Mouse (Mus musculus) gastrocnemius, postnatal 25 days (tissue): ENCODE results near the gene Vstm2b. TPM values are rescaled to one million over a fixed set of nuclear protein-coding genes. Genes with fewer than 3 reads are reported as not detected.
A peak's percentile ranks its signal among the peaks of the same experiment; 100 is the strongest.

Experiments
- DNase-seq: peaks from one replicate; pipeline ENCODE4 v3.0.0; 2022
- long read RNA-seq, 2 experiments: library from polyadenylated mRNA; stranded (forward); transcript quantifications; one replicate each; pipeline ENCODE4 v2.0.0; 2021
- total RNA-seq, 2 experiments: library from RNA; stranded (reverse); gene quantifications; 1 replicate in 1 of 2; 2 replicates in 1 of 2; pipeline ENCODE4 v1.2.3; 2021

The Vstm2b gene
- total RNA-seq = under 1 TPM in 1 of 2 experiments, not detected in 1; 0.21 TPM
- long read RNA-seq, experiment 1 = 0 reads
- long read RNA-seq, experiment 2 = 0 reads

- DNase-seq = no peak
Observed at GRCm38 (mm10) chr7:40898096-40898710, at the start of gene Vstm2b. TSS of gene Vstm2b (plus strand) at chr7:40898328.

- no peak for DNase-seq
Observed at GRCm38 (mm10) chr7:40856088-40856625, 42.0 kb upstream of the Vstm2b start.

- no peak for DNase-seq
Observed at GRCm38 (mm10) chr7:40873380-40873990, 24.6 kb upstream of the Vstm2b start.

DNA sequence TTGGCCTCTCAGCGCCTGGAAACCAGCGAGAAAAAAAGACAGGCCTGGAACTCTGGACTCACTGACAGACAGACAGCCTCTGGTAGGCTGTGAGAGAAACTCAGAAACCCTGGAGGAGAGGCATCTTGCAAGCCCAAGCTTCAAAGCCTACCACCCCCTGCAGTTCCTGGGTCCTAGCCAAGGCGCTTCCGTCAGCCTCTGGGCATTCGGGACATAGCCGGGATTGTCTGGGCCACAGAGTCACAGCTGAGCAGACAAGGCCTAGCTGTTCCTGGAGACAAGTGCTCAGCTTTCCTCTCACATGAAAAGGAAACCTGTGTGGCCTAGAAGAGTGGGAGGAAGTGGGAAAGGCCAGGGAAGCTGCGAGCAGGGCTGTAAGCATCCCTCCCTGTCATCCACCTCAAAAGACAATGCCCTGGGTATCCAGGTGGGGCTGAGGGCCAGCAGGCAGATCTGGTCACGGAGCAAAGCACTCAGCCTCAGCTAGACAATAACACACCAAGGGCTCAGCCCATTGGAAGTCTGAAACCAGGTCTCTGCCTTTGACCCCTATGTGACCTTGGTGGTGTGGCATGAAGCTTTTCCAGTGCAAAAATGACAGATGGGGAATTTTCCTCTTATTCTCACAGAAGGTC lies 13.2 kb upstream of the Vstm2b start:
- DNase-seq = no peak

GRCm38 (mm10) chr7:40888358-40888757 lies 9.8 kb upstream of the Vstm2b start:
- no peak for DNase-seq

GRCm38 (mm10) chr7:40896964-40897363 lies 1.2 kb upstream of the Vstm2b start:
- DNase-seq = no peak

GRCm38 (mm10) chr7:40898711-40899375 lies 715 bp downstream of the Vstm2b start:
- no peak for DNase-seq

DNA sequence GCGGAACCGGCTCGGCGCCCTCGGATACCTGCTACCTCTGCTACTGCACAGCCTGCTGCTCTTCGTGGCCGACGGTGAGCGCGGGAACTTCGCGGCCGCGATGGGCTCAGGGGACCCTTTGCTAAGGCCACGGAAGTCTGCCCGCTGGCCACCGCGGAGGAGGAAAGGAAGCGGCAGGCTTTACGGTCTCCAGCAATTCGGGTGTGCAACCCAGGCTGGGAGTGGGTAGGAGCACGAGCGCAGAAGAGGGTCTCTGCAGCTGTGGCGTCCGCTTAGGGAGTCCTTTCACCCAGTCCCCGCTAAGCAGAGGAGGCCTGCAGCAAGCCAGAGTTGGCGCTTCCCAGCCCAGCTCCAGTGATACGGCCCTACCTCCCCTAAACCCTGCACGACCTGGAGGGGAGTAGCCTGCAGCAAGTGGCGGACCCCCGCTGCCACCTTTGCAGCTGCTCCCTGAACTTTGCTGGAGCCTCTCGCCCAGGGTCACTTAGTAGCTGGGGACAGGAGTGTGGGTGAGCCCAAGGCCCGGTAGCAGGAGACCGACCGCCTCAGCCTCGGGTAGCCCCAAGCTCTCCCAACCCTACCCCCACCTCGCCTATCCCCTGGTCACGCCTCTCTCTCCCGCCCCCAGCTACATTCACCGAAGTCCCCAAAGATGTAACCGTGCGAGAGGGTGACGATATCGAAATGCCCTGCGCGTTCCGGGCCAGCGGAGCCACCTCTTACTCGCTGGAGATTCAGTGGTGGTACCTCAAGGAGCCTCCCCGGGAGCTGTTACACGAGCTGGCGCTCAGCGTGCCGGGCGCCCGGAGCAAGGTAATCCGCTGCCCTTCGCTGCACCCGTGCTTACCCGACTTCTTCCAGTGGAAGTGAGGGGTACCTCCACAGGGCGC lies 1.5 kb downstream of the Vstm2b start:
- DNase-seq = no peak

DNA sequence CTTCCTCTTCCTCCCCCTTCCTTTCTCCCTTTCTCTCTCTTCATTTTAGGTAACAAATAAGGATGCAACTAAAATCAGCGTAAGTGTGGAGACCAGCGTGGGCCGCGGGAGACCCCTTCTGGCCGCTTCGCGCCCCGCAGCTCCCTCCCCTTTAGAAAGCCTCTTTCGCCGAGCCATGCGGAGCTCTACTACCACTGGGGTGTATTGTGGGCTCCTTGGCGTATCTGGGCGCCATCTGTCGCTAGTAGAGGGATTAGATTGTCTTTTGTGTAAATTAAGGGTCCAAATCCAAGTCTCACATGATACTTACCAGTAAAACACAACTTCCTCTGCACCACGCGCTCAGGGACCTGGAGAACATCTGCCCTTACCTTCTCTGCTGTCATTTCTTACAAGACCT lies 3.1 kb downstream of the Vstm2b start:
- no peak for DNase-seq

DNA sequence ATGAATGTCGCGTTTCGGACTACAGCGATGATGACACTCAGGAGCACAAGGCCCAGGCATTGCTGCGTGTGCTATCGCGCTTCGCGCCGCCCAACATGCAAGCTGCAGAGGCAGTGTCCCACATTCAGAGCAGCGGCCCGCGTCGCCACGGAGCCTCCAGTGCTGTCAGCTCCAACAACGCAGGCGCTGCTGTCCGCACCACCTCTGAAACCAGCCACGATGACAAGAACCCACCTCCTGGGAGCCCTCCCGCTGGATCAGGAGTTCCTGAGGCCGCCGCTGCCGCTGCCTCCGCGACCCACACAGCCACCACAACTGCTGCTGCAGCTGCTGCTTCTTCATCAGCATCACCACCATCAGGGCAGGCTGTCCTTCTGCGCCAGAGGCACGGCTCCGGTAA lies 4.4 kb downstream of the Vstm2b start:
- DNase-seq = no peak

GRCm38 (mm10) chr7:40906484-40906883 lies 8.4 kb downstream of the Vstm2b start:
- peak; percentile 27 for DNase-seq

GRCm38 (mm10) chr7:40916761-40917160 lies 18.6 kb downstream of the Vstm2b start:
- no peak for DNase-seq

DNA sequence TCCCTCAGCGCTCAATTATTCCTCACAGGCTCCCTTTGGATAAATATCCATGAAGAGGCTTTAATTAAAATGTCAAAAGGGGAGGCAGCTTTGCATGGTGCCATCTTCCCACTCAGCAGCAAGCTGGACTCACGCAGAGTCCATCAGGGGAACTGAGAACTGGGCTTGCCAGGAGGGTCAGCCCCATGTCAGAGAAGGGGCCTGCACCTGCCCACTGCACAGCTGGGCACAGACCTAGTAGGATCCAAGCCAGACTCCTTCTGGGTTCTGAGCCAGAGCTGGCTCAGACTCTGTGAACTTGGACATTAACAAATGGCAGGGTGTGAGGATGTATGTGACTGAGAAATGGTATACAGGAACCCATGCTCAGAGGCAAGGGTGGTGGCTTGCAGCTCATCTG lies 22.0 kb downstream of the Vstm2b start:
- DNase-seq = no peak

DNA sequence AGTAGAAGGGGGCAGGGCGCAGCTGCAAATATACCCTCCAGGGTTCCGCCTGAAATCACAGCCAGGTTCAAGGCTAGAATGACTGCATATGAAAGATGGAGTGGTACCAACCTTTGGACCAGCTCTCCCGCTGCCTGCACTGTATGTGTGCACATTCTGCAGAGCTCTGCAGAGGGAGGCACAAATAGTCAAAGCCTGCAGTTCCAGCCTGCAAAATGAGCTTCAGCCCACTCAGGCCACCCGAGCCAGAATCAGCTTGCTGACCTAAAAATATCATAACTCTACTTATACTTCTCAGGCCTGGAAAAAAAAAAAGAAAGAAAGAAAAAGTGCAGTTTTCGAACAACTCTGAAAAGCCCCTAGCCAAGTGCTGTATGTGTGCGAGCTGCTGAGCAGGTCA lies 23.2 kb downstream of the Vstm2b start:
- no peak for DNase-seq

- DNase-seq = no peak
Observed at GRCm38 (mm10) chr7:40922871-40923270, 24.7 kb downstream of the Vstm2b start.

GRCm38 (mm10) chr7:40928391-40928790 lies 30.3 kb downstream of the Vstm2b start:
- DNase-seq = no peak

DNA sequence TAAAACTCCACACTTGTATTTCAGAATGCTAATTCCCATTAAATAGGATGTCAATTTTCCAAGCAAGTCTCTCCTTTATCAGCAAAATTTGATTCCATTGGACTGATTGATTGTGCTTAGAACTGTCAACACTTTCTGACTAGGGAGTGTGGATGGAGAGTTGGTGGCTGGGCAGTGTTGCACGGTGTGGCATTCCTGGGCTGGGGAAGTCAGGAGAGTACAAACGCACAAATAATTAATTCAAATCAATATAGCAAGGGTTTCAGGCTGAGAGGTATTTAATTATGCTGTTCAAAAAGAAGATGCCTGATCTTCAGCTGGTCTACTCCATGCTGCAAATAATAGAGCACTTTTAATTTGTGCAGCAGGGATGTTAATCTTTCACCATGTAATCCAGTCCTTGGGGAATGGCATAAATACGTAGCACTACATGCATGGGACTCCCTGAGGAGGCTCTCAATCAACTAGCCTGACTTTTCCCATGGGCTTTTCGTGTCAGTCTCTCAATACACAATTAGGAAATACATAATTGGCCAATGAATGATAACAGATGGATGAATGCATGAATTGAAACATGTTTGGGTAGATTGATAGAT lies 38.6 kb downstream of the Vstm2b start:
- no peak for DNase-seq

GRCm38 (mm10) chr7:40939371-40939770 lies 41.2 kb downstream of the Vstm2b start:
- DNase-seq = no peak

DNA sequence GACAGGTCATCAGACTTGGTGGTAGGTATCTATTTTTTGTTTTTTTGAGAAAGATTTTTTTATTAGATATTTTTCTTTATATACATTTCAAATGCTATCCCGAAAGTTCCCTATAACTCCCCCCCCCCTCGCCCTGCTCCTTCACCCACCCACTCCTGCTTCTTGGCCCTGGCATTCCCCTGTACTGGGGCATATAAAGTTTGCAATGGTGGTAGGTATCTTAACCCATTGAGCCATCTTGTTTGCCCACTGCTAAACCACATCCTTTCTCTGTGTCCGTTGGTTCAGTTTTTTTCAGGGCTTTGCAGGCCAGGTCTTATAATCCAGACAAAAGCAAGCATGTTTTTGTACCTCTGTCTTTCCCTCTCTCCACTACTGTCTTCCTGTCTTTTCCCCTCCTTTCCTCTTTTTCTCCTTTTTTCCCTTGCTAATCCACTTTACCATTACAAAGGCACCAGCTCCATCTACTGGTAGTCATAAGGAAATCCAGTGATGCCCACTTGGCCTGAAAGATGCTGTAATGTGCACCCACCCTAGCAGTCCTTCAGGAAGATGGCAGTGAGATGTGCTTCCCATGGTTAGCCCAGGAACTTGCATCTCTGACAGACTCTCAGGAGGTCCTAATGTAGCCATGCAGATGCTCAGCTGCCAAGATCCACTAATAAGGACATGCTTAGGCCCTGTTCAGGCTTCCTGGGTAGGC lies 44.3 kb downstream of the Vstm2b start:
- no peak for DNase-seq
